Mouse (Mus musculus) common myeloid progenitor, adult 5-6 weeks (primary cell): ENCODE results near the gene Cd2bp2. TPM values are rescaled to one million over a fixed set of nuclear protein-coding genes. Genes with fewer than 3 reads are reported as not detected.
"Not testable (repeated sequence)": the region's sequence is repeated elsewhere in the genome, so short reads cannot be mapped to it uniquely, and the experiment has no call there.

Experiments used
- ATAC-seq: replicated peaks from 2 replicates; pipeline ENCODE4 v1.8.0; 2016; ENCODE audit warnings: low read depth, mild to moderate bottlenecking, moderate TSS enrichment, inconsistent platforms; ENCODE audit not compliant: poor library complexity, severe bottlenecking
- total RNA-seq: library from RNA; stranded (forward); fragments of 200-1000, 187-1606 nt; gene quantifications from 2 replicates; pipeline ENCODE4 v1.2.3, GENCODE M21; 2017

The Cd2bp2 gene
- total RNA-seq, 1 experiment from 2014 or later, result 54.9 TPM

- no peak for ATAC-seq
Measured at GRCm38 (mm10) chr7:127194011-127194632, 1.7 kb downstream of the Cd2bp2 start.

DNA sequence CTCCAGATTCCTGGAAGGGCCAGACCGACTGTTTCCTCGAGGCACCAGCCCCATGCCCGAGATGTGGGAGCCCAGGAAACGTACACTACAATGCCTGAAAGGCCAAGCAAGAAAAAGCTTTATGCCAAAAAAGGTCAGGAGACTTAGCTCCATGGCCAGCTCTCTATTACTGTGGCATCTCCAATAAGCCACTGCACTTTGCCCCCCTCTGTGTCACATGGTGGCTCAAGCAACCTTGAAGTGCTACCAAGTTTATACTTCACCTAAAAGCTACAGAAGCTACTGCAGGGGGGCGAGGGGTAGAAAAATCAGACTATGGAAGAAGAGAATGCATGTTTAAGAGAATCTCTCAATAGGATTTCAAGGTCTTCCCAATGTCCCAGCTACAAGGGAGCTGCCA is 2.9 kb downstream of the Cd2bp2 start:
- no peak for ATAC-seq

GRCm38 (mm10) chr7:127190672-127191071 is 5.2 kb downstream of the Cd2bp2 start:
- no peak for ATAC-seq

DNA sequence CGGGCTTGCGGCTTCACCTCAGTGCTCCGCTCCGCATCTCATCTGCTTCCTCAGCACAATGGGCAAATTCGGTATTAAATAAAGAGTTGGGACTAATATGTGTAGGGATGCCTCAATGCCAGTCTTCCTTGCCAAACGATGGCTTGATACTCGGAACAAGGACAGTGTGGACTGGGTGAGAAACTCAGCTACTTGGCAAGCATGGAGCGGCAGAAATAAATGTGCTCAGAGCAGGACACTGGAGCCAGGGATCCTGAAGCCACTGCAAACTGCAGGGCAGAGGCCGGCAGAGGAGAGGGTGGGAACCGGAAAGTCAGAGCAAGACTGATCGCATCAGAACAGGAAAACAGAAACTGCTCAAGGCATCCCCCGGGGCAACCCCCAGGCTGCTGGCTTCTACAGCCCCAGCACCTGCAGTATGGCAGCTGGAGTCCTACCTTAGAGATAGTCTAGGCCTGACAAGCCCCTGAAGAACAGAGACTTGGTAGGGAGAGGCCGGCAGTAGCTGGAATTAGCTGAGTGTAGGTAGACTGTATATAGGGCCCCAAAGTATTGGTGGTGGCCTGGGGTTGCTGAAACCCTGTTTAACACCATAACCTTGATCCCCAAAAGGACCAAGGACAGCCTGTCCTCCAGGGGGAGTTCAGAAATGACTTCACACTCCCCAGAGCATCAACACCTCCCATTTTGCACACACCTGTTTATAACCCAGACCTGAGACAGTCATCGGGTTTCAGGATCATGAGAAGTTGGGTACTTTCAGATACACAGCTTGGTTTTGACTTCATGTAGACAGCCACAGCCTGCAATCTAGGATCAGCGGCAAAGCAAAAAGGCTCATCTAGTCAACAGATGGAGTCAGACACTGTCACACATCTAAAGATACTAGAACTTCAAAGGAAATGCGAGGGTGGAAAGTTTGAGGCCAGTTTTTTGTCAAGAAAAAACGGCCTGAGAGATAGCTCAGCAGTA is 7.3 kb downstream of the Cd2bp2 start:
- ATAC-seq, result 0 out of 2 replicates have a peak, but pooled peaks have one; percentile 19

- ATAC-seq, result no peak
Measured at GRCm38 (mm10) chr7:127187351-127187750, 8.5 kb downstream of the Cd2bp2 start.

GRCm38 (mm10) chr7:127185601-127186000 is 10.2 kb downstream of the Cd2bp2 start:
- peak; percentile 39; the same call in 1 of the 2 replicates for ATAC-seq

- ATAC-seq, result no peak
Measured at GRCm38 (mm10) chr7:127184720-127185119, 11.1 kb downstream of the Cd2bp2 start.

DNA sequence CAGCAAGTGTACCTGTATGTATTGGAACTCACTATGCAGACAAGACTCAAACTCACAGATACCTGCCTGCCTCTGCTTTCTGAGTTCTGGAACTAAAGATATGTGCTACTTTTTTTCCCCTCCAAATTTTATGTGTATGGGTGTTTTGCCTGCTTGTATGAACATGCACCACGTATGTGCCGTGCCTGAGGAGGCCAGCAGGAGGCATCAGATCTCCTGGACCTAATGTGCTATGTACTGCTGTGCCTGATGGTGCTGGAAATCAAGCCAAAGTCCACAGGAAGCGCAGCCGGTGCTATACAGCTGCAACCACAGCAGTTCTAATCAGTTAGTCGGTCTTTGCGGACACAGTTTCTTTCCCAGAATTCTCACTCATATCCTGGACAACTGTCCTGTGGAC is 12.0 kb downstream of the Cd2bp2 start:
- ATAC-seq, result peak; percentile 50; the same call in 1 of the 2 replicates

DNA sequence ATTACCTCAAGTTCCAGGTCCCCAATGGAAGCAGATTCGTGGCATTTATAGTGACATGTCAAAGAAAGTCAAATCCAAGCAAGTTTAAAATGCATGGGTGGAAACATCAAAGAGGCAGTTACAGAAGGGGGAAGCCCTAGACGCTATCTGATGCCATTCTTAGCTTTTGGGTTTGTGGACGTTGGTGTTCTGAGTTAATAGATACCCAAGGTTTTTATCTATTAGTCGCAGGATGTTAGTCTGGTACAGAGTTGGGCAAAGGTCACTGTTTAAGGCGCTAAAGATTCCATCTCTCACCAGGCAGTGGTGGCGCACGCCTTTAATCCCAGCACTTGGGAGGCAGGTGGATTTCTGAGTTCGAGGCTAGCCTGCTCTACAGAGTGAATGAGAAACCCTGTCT is 12.5 kb downstream of the Cd2bp2 start:
- ATAC-seq, result peak; percentile 52

DNA sequence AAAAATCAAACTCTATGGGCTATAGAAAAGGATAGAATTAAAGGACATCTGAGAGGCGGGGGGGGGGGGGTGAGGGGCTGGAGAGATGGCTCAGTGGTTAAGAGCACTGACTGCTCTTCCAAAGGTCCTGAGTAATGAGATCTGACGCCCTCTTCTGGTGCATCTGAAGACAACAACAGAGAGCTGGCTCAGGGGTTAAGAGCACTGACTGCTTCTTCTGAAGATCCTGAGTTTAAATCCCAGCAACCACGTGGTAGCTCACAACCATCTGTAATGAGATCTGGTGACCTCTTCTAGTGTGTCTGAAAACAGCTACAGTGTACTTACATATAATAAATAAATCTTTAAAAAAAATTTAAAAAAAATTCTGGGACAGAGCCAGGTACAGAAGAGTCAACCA is 14.1 kb downstream of the Cd2bp2 start:
- not testable (repeated sequence) for ATAC-seq

- ATAC-seq, result peak; percentile 34; the same call in 1 of the 2 replicates
Measured at GRCm38 (mm10) chr7:127180783-127181182, 15.1 kb downstream of the Cd2bp2 start.

GRCm38 (mm10) chr7:127176937-127177336 is 18.9 kb downstream of the Cd2bp2 start:
- no peak for ATAC-seq

DNA sequence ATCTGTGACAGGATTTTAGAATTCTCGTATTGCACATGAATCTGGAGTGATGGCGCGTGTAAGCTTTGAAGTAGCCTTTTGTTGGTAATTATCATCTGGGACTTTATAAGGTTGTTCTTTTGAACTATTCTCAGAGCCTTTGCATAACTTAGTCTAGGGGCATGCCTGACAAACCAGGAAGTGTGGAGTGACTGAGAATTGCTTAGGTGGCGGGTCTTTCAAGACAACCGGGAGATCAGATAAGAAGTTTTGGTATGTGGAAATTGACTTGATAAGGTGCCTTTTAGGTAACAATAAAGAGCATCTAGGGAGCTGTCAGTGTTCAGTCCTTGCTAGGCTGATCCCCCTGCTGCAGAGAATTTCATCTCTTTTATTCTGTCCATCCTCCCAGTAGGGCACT is 29.3 kb downstream of the Cd2bp2 start:
- ATAC-seq, result 0 out of 2 replicates have a peak, but pooled peaks have one; percentile 8

DNA sequence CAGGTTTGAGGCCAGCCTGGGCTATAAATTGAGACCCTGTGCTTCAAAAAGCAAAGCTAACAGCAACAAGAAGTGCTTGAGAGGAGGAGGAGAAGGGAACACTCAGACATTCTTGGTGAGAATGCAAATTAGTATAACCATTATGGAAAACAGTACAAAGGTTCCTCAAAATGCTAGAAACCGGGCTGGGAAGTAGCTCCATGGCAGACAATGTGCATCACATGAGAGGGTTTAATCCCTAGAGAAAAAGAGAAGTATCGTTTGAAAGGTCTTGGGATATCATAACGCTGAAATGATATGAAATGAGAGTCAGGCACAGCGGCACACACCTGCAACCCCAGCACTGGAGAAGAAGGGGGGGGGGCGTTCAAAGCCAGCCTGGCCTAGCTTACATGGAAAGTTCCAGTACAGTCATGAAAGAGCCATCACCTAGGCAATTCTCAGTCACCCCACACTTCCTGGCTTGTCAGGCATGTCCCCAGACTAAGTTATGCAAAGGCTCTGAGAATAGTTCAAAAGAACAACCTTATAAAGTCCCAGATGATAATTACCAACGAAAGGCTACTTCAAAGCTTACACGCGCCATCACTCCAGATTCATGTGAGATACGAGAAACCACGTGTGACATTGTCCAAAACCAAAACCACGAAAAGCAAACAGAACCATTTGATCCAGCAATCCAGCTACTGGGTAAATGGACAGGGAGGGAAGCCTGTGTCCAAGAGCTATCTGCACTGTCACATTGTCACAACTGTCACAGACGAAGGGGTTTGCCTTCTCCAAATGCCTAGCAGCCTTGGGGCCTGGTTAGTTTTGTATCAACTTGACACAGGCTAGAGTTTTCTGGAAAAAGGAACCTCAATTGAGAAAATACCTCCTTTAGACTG is 30.0 kb downstream of the Cd2bp2 start:
- no peak for ATAC-seq

DNA sequence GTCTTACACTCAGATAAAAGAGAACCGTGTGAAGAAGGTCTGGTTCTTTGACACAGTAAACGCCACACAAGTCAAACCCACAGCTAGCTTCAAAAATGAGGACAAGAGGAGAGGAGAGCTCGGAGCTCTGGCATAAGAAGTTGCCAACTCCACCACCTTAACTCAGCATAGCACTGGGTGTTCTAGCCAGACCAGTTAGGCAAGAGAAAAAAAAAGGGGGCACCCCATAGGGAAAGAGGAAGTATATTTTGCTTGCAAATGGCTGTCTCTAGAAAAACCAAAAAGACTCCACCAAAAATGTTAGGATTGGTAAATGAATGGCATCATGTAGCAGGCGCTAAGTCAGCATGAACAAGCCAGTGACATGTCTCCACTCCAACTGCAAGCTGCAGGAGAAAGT is 31.8 kb downstream of the Cd2bp2 start:
- ATAC-seq, result 0 out of 2 replicates have a peak, but pooled peaks have one; percentile 18

DNA sequence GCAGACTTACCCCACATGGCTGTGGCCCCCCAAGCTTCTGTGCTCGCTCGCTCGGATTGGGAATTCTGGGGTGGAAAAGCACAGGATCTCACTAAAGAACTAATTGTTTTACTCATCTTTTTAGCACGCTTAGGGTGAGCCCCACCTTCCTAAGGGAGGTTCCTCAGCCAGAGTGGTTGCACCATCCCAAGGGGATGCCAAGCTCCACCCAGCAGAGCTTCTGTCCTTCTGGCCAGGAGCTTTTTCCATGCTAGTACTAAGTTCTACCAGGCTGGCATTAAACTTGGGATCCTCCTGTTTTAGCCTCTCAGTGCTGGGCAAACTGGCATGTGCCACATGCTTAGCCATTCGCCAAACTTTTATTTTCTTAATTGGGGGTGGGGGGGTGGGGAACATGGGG is 33.3 kb downstream of the Cd2bp2 start:
- no peak for ATAC-seq

- ATAC-seq, result peak; percentile 64
Measured at GRCm38 (mm10) chr7:127157548-127157947, 38.3 kb downstream of the Cd2bp2 start.

GRCm38 (mm10) chr7:127153477-127153876 is 42.4 kb downstream of the Cd2bp2 start:
- no peak for ATAC-seq

DNA sequence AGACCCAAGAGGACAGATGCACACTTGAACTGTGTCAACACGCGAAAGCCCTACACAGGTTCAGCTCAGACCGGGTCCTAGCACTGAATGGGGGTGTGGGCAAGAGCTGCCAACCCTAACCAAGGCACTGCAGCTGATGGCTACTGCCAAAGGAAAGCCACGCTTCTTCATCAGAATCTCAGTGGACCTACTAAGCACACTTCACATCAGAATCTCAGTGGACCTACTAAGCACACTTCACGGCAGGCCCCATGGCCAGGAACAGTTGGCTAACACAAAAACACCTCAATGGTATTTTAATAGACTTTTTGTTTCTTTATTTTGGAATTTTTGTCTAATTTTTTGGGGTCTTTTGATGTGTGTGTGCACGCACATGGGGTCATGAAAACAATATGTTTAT is 43.4 kb downstream of the Cd2bp2 start:
- ATAC-seq, result no peak

- no peak for ATAC-seq
Measured at GRCm38 (mm10) chr7:127147901-127148300, 47.9 kb downstream of the Cd2bp2 start.
